Mouse (Mus musculus): ENCODE measurements at regions not wholly inside any gene's neighbourhood (a gene's known extent, or its start where the extent isn't known, plus 50 kb on each side); places are given as distances from the start of the nearest gene placed in this dataset.

DNA sequence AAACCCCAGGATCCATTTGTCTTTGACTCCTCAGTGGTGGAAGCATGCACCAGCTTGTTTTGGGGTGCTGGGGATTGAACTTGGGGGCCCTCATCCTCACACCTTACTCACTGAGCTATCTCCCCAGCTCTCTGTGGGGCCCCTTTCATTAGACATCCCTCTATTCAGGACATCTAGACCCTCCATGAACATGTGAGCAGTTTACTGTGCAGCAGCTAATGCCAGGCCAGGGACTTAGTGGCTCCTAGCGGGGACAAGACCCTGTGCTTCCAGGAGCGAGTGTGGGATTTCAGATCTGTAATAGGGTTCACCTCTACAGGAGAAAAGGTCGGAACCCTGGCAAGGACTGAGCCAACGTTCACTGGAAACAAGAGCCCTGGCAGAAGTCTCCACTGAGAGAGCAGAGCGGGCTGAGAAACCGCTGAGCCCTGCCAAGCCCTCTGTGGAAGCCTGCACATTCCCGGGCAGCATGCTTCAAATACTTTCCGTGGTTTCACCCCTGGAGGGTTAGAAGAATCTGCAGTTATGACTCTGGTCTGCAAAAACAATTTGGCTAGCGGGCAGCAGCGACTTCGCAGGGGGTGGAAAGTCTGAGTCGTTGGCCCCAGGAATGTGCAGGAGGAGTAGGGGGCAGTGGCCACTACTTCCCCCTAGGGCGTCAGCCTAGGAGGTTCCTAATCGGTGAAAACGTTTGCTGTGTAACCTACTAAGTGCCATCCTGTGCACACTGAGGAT is 125.6 kb downstream of the Smad6 start:
- no peak for DNase-seq

DNA sequence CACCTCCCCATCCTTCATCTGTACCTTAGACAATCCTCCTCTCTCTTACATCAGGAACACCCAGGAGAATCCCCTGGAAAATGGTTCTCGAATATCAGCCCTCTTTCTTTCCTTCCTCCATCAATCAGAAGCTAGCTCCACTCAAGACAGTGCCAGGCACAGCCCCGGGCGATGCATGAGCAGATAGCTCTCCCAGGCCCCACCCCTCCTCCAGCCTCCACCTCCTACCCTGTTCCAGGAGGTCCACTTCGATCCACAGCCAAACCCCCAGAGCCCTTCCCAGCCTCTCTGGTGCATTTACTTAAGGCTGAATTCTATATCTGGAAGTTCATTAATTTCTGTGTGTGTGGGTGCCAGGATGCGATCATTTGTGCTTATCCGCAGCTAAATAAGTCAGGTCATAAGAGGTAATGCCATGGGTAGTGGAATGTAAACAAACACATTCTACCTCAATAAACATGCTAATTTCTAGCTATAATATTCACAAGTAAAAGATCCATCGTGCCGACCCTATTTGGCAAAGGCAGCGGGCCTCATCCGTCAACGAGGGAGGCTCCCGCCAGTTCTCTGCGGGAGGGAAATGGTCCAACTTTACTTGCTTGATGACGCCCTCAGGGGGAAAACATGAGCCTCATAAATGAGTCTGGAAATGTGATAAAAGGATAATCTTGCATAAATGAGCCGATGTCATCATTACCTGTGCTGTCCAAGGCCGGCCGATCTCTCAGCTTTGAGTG is 129.5 kb downstream of the Smad6 start:
- no peak for DNase-seq

- no peak for DNase-seq
Measured at GRCm38 (mm10) chr9:63890717-63891116, 131.1 kb downstream of the Smad6 start.

- no peak for DNase-seq
Measured at GRCm38 (mm10) chr9:63889570-63889969, 131.8 kb upstream of the Smad3 start.

GRCm38 (mm10) chr9:63884971-63885370 is 127.2 kb upstream of the Smad3 start:
- DNase-seq: no peak

DNA sequence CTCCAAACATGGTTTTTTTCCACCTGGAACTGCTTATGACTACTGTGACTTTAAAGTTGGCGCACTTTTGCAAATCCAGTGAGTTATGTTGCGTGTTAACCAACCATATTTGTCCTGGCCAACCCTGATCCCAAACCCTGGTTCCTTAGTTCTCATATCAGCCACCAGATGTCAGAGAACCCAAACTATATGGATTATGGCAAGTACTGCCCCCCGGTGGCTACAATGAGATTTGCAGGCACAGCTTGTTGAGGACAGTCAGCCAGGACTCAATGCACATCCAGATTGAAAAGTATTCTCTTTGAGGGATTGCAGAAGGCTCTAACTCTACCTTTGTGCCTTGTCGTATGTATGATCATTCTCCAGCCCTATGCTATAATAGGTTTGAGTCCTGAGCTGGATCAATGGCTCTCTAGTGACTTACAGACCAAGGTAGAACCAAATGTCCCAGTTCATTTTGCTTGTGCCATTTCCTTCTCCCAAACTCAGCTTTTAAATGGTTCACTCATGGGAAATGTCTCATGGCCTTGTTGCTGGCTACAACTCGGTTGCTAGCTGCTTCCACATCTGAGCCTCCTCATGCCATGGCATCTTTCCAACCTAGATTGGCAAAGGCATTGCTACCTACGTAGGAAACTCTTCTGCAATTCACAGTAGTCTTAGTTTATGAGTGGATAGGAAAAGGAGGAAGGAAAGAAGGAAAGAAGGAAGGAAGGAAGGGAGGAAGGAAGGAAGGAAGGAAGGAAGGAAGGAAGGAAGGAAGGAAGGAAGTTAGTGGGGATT is 126.1 kb upstream of the Smad3 start:
- no peak for DNase-seq

DNA sequence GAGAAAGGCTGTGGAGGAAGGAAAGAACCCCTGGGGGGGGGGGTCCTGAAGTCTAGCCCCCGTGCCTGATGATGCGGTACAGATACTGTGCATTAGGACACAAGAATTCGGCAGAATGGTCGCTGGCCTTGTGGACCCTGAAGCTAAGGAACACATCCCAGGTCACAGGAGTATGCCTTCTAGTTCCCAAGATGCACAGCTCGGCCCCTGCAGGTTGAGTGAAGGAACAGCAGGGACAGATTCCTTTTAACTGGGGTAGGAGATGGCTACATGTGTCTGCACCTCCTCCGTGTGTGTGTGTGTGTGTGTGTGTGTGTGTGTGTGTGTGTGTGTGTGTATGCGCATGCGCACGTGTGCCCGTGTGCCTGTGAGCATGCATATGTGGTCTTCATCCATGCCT is 123.9 kb upstream of the Smad3 start:
- no peak for DNase-seq

- no peak for DNase-seq
Measured at GRCm38 (mm10) chr9:63881261-63881563, 123.4 kb upstream of the Smad3 start.

- no peak for DNase-seq
Measured at GRCm38 (mm10) chr9:63880487-63881260, 122.9 kb upstream of the Smad3 start.

- DNase-seq: no peak
Measured at GRCm38 (mm10) chr9:63879710-63880428, 122.1 kb upstream of the Smad3 start.

DNA sequence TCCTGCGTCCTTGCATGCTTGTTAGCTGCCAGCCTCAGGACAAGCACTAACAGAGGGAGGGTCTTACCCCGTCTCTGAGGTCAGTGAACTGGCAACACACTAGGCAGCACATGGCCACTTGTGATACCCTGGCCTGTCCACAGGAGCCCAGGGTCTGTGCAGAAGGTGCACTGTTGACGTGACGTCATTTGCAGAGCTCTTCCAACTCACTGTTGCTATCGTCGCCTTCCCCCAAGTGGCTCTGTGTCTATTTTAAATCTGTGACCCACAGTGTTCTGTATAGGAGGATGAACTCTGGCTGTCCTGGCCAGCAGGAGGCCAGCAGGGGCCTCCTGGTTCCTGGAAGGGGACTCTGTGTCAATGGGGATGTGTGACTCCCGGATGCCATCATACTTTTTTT is 120.1 kb upstream of the Smad3 start:
- DNase-seq: no peak

- no peak for DNase-seq
Measured at GRCm38 (mm10) chr9:63876886-63877285, 119.1 kb upstream of the Smad3 start.

DNA sequence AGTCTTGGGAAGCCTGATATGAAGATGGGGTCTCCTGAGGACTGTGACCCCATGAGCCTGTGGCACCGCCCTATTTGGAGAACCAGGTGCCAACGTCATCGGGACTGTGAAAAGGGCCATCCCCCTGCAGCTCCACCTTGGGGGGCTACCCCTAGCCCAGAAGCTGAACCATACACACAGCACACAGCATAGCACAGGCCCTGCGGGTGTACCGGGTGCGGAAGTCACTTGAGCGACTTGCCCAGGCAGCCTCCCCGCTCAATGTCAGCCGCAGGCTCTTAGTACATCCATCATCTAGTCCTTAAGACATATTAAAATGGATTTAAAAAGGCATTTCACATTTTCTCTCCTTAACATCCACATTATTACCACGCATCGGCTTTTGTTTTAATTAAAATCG is 118.2 kb upstream of the Smad3 start:
- no peak for DNase-seq

DNA sequence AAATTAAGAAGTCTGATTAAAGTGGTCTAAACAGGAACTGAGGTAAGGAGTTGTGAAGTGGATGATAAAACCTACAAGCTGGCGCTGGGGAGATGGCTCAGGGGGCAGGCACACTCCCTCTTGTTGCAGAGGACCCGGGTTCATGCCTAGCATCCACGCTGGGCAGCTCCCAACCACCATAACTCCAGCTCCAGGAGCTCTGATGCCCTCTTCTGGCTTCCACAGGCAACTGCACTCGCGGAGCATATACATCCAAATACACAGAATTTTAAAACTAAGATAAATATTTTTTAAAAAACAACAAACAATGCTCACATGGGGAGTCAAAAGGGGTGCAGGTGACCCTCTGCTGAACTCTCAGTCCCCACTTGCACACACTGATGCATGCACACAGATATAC is 117.4 kb upstream of the Smad3 start:
- DNase-seq: no peak

DNA sequence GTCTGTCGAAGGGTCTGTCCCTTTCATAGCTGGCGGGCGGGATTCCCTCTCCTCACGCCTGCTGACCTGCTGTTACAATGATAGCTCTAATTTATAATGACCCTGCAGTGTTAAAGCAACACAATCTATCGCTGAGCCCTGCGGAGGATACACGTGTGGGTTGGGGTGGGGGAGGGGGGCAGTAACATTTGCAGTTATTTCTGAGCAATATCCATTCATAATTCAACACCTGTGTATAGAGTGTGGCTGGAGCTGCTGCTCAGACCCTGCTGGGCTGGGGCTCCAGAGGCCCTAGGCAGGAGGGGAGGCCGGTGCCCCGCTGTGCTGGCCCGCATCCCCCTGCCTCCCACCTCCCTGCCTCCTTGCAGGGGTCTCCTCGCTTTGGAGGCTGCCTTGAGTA is 106.6 kb upstream of the Smad3 start:
- DNase-seq: no peak

- no peak for DNase-seq
Measured at GRCm38 (mm10) chr9:63863328-63863727, 105.5 kb upstream of the Smad3 start.

- DNase-seq: no peak
Measured at GRCm38 (mm10) chr9:63862427-63862826, 104.6 kb upstream of the Smad3 start.

GRCm38 (mm10) chr9:63861418-63861817 is 103.6 kb upstream of the Smad3 start:
- DNase-seq: no peak

GRCm38 (mm10) chr9:63860196-63860595 is 102.4 kb upstream of the Smad3 start:
- DNase-seq: no peak

DNA sequence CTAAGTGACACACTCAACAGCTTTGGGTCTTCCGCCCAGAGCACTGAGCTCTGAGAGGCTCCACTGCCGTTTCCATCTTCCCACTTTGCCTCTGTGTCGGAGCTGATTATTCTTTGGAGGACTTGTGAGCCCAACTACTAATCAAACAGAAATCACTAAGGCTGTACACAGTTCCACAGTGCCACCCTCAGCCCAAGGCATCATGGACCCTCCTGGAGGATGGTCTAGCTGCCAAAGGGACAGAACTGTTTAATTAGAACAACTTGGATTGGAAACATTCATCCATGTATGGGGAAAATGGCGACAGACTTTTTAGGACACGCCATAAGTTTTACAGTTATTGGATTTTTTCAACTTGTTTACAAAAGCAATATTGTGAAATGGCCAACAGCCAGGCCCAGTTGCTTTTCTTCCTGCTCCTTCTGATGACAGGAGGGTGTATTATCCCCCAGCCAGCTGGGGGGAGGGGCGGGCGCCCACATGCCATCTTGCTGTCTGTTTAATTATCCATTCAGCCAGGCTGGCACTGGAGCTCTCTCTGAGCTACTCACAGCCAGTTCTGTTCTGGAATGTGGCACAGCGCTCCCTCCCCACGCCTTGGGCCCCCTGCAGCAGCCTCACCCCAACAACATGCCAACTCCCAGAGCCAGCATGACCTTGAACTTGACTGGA is 98.4 kb upstream of the Smad3 start:
- DNase-seq: peak; percentile 3

DNA sequence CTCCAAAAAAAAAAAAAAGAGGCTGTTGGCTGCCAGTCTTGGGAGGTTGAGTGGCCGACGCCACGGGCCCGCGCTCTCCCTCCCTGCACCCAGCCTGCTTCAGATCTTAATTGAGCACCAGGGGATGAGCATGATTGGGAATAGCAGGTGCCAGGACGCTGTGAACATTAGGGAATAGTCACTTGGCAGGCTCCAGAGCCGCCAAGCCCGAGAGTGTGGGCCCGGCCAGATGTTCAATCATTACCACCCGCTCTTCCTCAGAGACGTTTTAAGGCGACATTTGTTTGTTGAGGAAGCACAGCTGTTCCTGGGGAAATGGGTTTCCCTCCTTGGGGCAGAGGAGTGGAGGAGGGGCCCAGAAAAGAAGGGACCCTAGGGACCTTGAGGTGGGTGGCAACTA is 94.0 kb upstream of the Smad3 start:
- DNase-seq: no peak

- no peak for DNase-seq
Measured at GRCm38 (mm10) chr9:63850316-63850693, 92.5 kb upstream of the Smad3 start.
